Mouse (Mus musculus) embryonic fibroblast, embryonic 13.5 days (primary cell): ENCODE measurements around the gene Serpinb1b.

Source experiments
- CTCF ChIP-seq: IDR thresholded peaks from 2 replicates; pipeline ENCODE4 v1.5.1; 2011; ENCODE audit warnings: mild to moderate bottlenecking, control low read depth, low read length, moderate library complexity, borderline replicate concordance; ENCODE audit not compliant: insufficient read depth
- POLR2A ChIP-seq: IDR thresholded peaks from 2 replicates; pipeline ENCODE4 v1.6.1; 2011; ENCODE audit warnings: low read depth, mild to moderate bottlenecking, control low read depth, low read length, moderate library complexity

- TF ChIP-seq CTCF: no peak
- TF ChIP-seq POLR2A: no peak
Observed at GRCm38 (mm10) chr13:33063048-33063447, 15.3 kb upstream of the Serpinb1b start.
